Mouse (Mus musculus): ENCODE data around the gene Ncam1. TPM values are rescaled to one million over a fixed set of nuclear protein-coding genes. Genes with fewer than 3 reads are reported as not detected.

Gene Ncam1
- polyA plus RNA-seq, 1 experiment, result 1.1 TPM

DNA sequence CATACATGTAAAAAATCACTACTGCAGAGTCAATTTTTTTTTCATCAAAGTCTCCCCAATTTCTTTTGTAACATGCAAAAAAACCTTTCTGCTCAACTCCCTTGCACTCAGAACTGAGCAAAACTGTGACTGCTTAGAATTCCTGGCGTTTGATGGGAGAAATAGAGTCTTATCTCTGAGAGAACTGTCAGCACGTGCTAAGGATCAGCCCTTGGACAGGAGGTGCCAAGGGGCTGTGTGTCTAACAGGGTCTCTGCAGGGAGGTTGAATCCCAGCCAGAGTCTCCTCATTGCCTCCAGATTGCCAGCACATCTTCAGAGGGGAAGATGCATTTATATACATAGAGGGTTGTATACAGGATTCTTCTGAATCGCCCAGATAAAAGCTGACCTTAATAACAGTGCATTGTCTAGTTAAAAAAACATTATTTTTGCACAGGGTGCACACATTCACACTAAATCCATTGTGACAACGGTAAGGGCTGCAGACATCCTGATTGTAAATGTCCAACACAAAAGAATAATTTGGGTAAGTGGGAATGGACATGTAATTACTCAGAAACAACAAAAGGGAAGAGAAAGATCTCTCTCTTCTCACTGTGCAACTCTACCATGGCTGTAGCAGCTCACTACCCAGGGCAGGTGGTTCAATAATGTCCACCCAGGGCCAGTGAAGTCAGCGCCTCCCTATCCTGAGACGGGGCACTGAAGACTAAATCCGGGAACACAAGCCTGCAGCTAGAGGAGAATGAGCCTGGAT lies 203.7 kb downstream of the Ncam1 start:
- TF ChIP-seq POLR2A (IDR thresholded peaks at IDR 0.05; ENCODE audit: control insufficient read depth, extremely low read depth, insufficient read depth, low read length, poor library complexity) (no peak), CTCF (IDR thresholded peaks at IDR 0.05; ENCODE audit: borderline replicate concordance, control insufficient read depth, extremely low read depth, insufficient read depth, low read length, poor library complexity) (no peak)
- no peaks in the 10 kb centered on the region for H3K36me3 ChIP-seq (ENCODE audit: control insufficient read depth, insufficient read depth, low read length)
- no peaks in the 10 kb centered on the region for H3K4me1 ChIP-seq (replicated peaks; ENCODE audit: control insufficient read depth, insufficient read depth, low read length)
- 71% methylated on average over 7 of the region's 7 CpGs for WGBS
- H3K27ac ChIP-seq (ENCODE audit: control insufficient read depth, insufficient read depth, low read length), result no peak overlapping the region
- DNase-seq, result no peak
- no peak overlapping the region for H3K4me3 ChIP-seq (ENCODE audit: control insufficient read depth, insufficient read depth, low read length)
- H3K27me3 ChIP-seq (ENCODE audit: control insufficient read depth, insufficient read depth, low read length), result no peaks in the 10 kb centered on the region

GRCm38 (mm10) chr9:49593951-49594536 lies 204.7 kb downstream of the Ncam1 start:
- DNase-seq, result no peak

DNA sequence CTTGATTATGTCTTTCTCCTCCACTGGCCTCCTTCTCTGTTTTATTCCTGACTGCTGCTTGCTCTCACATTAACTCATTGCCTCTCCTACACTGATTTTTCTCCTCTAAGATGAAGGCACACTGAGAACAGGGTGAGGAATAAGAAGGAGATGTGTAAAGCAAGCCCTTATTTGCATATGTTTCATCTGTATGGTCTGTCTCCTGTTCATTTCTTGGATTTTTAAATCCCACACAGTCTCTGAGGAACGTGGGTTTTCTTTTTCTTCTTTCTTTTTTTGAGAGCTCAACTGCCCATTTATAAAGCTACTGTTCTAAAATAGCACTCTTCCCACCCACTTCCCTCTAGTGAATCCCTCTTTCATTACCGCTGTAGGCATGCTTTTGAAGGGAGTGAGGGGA lies 206.7 kb downstream of the Ncam1 start:
- 78% methylated on average over 2 of the region's 2 CpGs for WGBS
- Histone ChIP-seq H3K36me3 (ENCODE audit: control insufficient read depth, insufficient read depth, low read length) (no peaks in the 10 kb centered on the region), H3K27me3 (ENCODE audit: control insufficient read depth, insufficient read depth, low read length) (no peaks in the 10 kb centered on the region)

More at GRCm38 (mm10) chr9:49593951-49594536, 204.7 kb downstream of the Ncam1 start:
- Histone ChIP-seq H3K4me1 (replicated peaks; ENCODE audit: control insufficient read depth, insufficient read depth, low read length) (no peaks in the 10 kb centered on the region), H3K36me3 (ENCODE audit: control insufficient read depth, insufficient read depth, low read length) (no peaks in the 10 kb centered on the region), H3K27ac (ENCODE audit: control insufficient read depth, insufficient read depth, low read length) (no peak overlapping the region), H3K27me3 (ENCODE audit: control insufficient read depth, insufficient read depth, low read length) (no peaks in the 10 kb centered on the region), H3K4me3 (ENCODE audit: control insufficient read depth, insufficient read depth, low read length) (no peak overlapping the region)
- no peak for TF ChIP-seq POLR2A (IDR thresholded peaks at IDR 0.05; ENCODE audit: control insufficient read depth, extremely low read depth, insufficient read depth, low read length, poor library complexity)
- TF ChIP-seq CTCF (IDR thresholded peaks at IDR 0.05; ENCODE audit: borderline replicate concordance, control insufficient read depth, extremely low read depth, insufficient read depth, low read length, poor library complexity), result no peak
- WGBS, result 73% methylated on average over 10 of the region's 10 CpGs

GRCm38 (mm10) chr9:49590261-49590660 lies 208.5 kb downstream of the Ncam1 start:
- WGBS, result 84% methylated on average over 4 of the region's 4 CpGs
- no peak overlapping the region for H3K4me3 ChIP-seq (ENCODE audit: control insufficient read depth, insufficient read depth, low read length)
- TF ChIP-seq CTCF (IDR thresholded peaks at IDR 0.05; ENCODE audit: borderline replicate concordance, control insufficient read depth, extremely low read depth, insufficient read depth, low read length, poor library complexity) (no peak), POLR2A (IDR thresholded peaks at IDR 0.05; ENCODE audit: control insufficient read depth, extremely low read depth, insufficient read depth, low read length, poor library complexity) (no peak)
- no peaks in the 10 kb centered on the region for H3K4me1 ChIP-seq (replicated peaks; ENCODE audit: control insufficient read depth, insufficient read depth, low read length)
- H3K27me3 ChIP-seq (ENCODE audit: control insufficient read depth, insufficient read depth, low read length), result no peaks in the 10 kb centered on the region
- no peak overlapping the region for H3K27ac ChIP-seq (ENCODE audit: control insufficient read depth, insufficient read depth, low read length)
- no peak for DNase-seq
- no peaks in the 10 kb centered on the region for H3K36me3 ChIP-seq (ENCODE audit: control insufficient read depth, insufficient read depth, low read length)

More for the DNA sequence above, 206.7 kb downstream of the Ncam1 start:
- no peak for DNase-seq
- no peak overlapping the region for H3K27ac ChIP-seq (ENCODE audit: control insufficient read depth, insufficient read depth, low read length)
- H3K4me3 ChIP-seq (ENCODE audit: control insufficient read depth, insufficient read depth, low read length), result no peak overlapping the region
- no peak for TF ChIP-seq POLR2A (IDR thresholded peaks at IDR 0.05; ENCODE audit: control insufficient read depth, extremely low read depth, insufficient read depth, low read length, poor library complexity)
- TF ChIP-seq CTCF (IDR thresholded peaks at IDR 0.05; ENCODE audit: borderline replicate concordance, control insufficient read depth, extremely low read depth, insufficient read depth, low read length, poor library complexity), result no peak
- H3K4me1 ChIP-seq (replicated peaks; ENCODE audit: control insufficient read depth, insufficient read depth, low read length), result no peaks in the 10 kb centered on the region

- Histone ChIP-seq H3K4me3 (ENCODE audit: control insufficient read depth, insufficient read depth, low read length) (no peak overlapping the region), H3K27ac (ENCODE audit: control insufficient read depth, insufficient read depth, low read length) (no peak overlapping the region), H3K4me1 (replicated peaks; ENCODE audit: control insufficient read depth, insufficient read depth, low read length) (no peaks in the 10 kb centered on the region), H3K27me3 (ENCODE audit: control insufficient read depth, insufficient read depth, low read length) (no peaks in the 10 kb centered on the region; the same call in 1 of the 2 replicates), H3K36me3 (ENCODE audit: control insufficient read depth, insufficient read depth, low read length) (no peaks in the 10 kb centered on the region)
- no peak for DNase-seq
- 95% methylated on average over 4 of the region's 4 CpGs for WGBS
- TF ChIP-seq POLR2A (IDR thresholded peaks at IDR 0.05; ENCODE audit: control insufficient read depth, extremely low read depth, insufficient read depth, low read length, poor library complexity), result no peak
- no peak for TF ChIP-seq CTCF (IDR thresholded peaks at IDR 0.05; ENCODE audit: borderline replicate concordance, control insufficient read depth, extremely low read depth, insufficient read depth, low read length, poor library complexity)
Measured at GRCm38 (mm10) chr9:49577136-49577535, 221.6 kb downstream of the Ncam1 start.

- 78% methylated on average over 9 of the region's 9 CpGs for WGBS
Measured at GRCm38 (mm10) chr9:49571695-49572510, 226.8 kb downstream of the Ncam1 start.

More at GRCm38 (mm10) chr9:49571695-49572510, 226.8 kb downstream of the Ncam1 start:
- Histone ChIP-seq H3K27me3 (ENCODE audit: control insufficient read depth, insufficient read depth, low read length) (no peaks in the 10 kb centered on the region), H3K27ac (ENCODE audit: control insufficient read depth, insufficient read depth, low read length) (no peak overlapping the region), H3K4me3 (ENCODE audit: control insufficient read depth, insufficient read depth, low read length) (no peak overlapping the region), H3K36me3 (ENCODE audit: control insufficient read depth, insufficient read depth, low read length) (no peaks in the 10 kb centered on the region), H3K4me1 (replicated peaks; ENCODE audit: control insufficient read depth, insufficient read depth, low read length) (no peaks in the 10 kb centered on the region)
- DNase-seq, result no peak
- TF ChIP-seq POLR2A (IDR thresholded peaks at IDR 0.05; ENCODE audit: control insufficient read depth, extremely low read depth, insufficient read depth, low read length, poor library complexity), result no peak
- TF ChIP-seq CTCF (IDR thresholded peaks at IDR 0.05; ENCODE audit: borderline replicate concordance, control insufficient read depth, extremely low read depth, insufficient read depth, low read length, poor library complexity), result no peak

Measured in thymus, adult 2 months (tissue).